ENCODE assay signal across 8 mouse cellular contexts in the genomic region with DNA sequence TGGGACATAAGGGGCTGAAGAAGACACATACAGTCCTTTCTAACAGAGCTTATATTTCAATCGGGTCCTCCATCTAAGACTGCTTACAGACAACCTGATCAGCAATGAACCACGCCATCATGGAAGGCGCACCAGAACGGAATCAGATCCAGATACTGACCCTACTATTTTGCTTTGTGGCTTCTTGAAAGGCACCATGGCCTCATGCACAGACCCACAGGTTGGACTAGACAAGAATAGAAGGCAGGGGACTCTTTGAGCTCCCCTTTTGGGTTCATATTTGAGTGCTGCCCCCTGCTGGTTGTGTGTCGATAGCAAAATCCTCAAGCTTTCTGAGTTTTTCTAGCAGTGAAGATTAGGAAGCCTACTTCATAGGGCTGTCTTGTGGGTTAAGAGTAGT.
A peak's percentile ranks its signal among the peaks of the same experiment; 100 is the strongest.
DNase-seq lines count a peak whose midpoint lies in the region; ATAC-seq lines count a peak whose summit lies in the region.

No protein-coding gene starts in this region.

- H3K4me3 ChIP-seq in brown adipose tissue, adult 24 weeks (ENCODE audit: insufficient read depth, low read depth, low read length): peak overlapping the region; percentile 39; the same call in 1 of the 2 replicates
- H3K4me3 ChIP-seq in erythroblast, embryonic 14.5 days (replicated peaks): peak overlapping the region; percentile 14
- no peak overlapping the region; the same call in 1 of the 2 replicates for H3K4me3 ChIP-seq in heart, embryonic 11.5 days (ENCODE audit: low read depth, low read length)
- peak overlapping the region; percentile 37 for H3K4me3 ChIP-seq in kidney, embryonic 16.5 days (ENCODE audit: low read length)
- H3K4me3 ChIP-seq in liver, embryonic 11.5 days (ENCODE audit: low read depth, low read length): peak overlapping the region; percentile 39

- no peak for ATAC-seq in heart, embryonic 11.5 days (replicated peaks; ENCODE audit: insufficient number of reproducible peaks, low FRiP score, low TSS enrichment)
- peak; percentile 36 for ATAC-seq in kidney, embryonic 16.5 days (ENCODE audit: low FRiP score, low TSS enrichment)
- peak; percentile 44 for ATAC-seq in liver, embryonic 11.5 days (replicated peaks; ENCODE audit: low FRiP score)

- 30% methylated on average over 5 of the region's 5 CpGs for WGBS in heart, embryonic 11.5 days (ENCODE audit: insufficient replicate concordance)
- WGBS in kidney, embryonic 16.5 days: 31% methylated on average over 5 of the region's 5 CpGs
- WGBS in liver, embryonic 11.5 days: 21% methylated on average over 5 of the region's 5 CpGs

- no peaks in the 10 kb centered on the region for H3K4me1 ChIP-seq in brown adipose tissue, adult 24 weeks (ENCODE audit: control insufficient read depth, insufficient read depth, insufficient read length, low read length)
- peaks cover 27% of the 10 kb centered on the region for H3K4me1 ChIP-seq in erythroblast, embryonic 14.5 days (ENCODE audit: control insufficient read depth)
- H3K4me1 ChIP-seq in heart, embryonic 11.5 days (ENCODE audit: control insufficient read depth, insufficient read depth, low read length): peaks cover 54% of the 10 kb centered on the region
- peaks cover 6% of the 10 kb centered on the region; the same call in 1 of the 2 replicates for H3K4me1 ChIP-seq in kidney, embryonic 16.5 days (ENCODE audit: insufficient read depth, low read length)
- H3K4me1 ChIP-seq in liver, embryonic 11.5 days (replicated peaks; ENCODE audit: control insufficient read depth, insufficient read depth, low read length): peaks cover 11% of the 10 kb centered on the region

- H3K27me3 ChIP-seq in erythroblast, embryonic 14.5 days (ENCODE audit: control insufficient read depth): peaks cover 3% of the 10 kb centered on the region; the same call in 1 of the 2 replicates
- H3K27me3 ChIP-seq in heart, embryonic 11.5 days (ENCODE audit: control insufficient read depth, insufficient read depth, low read length): no peaks in the 10 kb centered on the region
- no peaks in the 10 kb centered on the region for H3K27me3 ChIP-seq in kidney, embryonic 16.5 days (ENCODE audit: insufficient read depth, low read length)
- H3K27me3 ChIP-seq in liver, embryonic 11.5 days (replicated peaks; ENCODE audit: control insufficient read depth, insufficient read depth, low read length): no peaks in the 10 kb centered on the region; the same call in 1 of the 2 replicates
- H3K27me3 ChIP-seq in splenic B cell, adult 2 months (ENCODE audit: control insufficient read depth, insufficient read depth, low read length, poor library complexity, severe bottlenecking): no peaks in the 10 kb centered on the region; the same call in 1 of the 2 replicates

- H3K4me2 ChIP-seq in heart, embryonic 11.5 days: peak overlapping the region; percentile 52
- peak overlapping the region; percentile 75 for H3K4me2 ChIP-seq in kidney, embryonic 16.5 days (replicated peaks; ENCODE audit: low read depth, low read length)
- H3K4me2 ChIP-seq in liver, embryonic 11.5 days: peak overlapping the region; percentile 82

- DNase-seq in CD8-positive naive resting alpha-beta T cell, adult 2 months (ENCODE audit: low read depth in 2 of 2, low spot score in 2 of 2): peak; percentile 69 to 83
- peak; percentile 69 for DNase-seq in liver, embryonic 11.5 days (ENCODE audit: low spot score)
- peak; percentile 59 to 76 for DNase-seq in natural killer cell, adult 2 months (ENCODE audit: low spot score in 2 of 2)
- DNase-seq in splenic B cell, adult 2 months (ENCODE audit: low read depth, low spot score): peak; percentile 80

- no peaks in the 10 kb centered on the region for H3K9me3 ChIP-seq in erythroblast, embryonic 14.5 days (ENCODE audit: control insufficient read depth, low read length)
- no peaks in the 10 kb centered on the region for H3K9me3 ChIP-seq in heart, embryonic 11.5 days (replicated peaks; ENCODE audit: control insufficient read depth, low read length)
- H3K9me3 ChIP-seq in kidney, embryonic 16.5 days (ENCODE audit: low read length): no peaks in the 10 kb centered on the region
- no peaks in the 10 kb centered on the region for H3K9me3 ChIP-seq in liver, embryonic 11.5 days (ENCODE audit: control insufficient read depth, low read length)

- no peaks in the 10 kb centered on the region for H3K36me3 ChIP-seq in erythroblast, embryonic 14.5 days (ENCODE audit: control insufficient read depth)
- H3K36me3 ChIP-seq in heart, embryonic 11.5 days (ENCODE audit: control insufficient read depth, insufficient read depth, low read length): no peaks in the 10 kb centered on the region
- no peaks in the 10 kb centered on the region for H3K36me3 ChIP-seq in kidney, embryonic 16.5 days (ENCODE audit: insufficient read depth, low read length)
- H3K36me3 ChIP-seq in liver, embryonic 11.5 days (ENCODE audit: control insufficient read depth, insufficient read depth, low read length): no peaks in the 10 kb centered on the region
- no peaks in the 10 kb centered on the region for H3K36me3 ChIP-seq in splenic B cell, adult 2 months (ENCODE audit: control insufficient read depth, insufficient read depth, low read length, poor library complexity, severe bottlenecking)

- no peak overlapping the region for H3K27ac ChIP-seq in brown adipose tissue, adult 24 weeks (replicated peaks; ENCODE audit: low read depth, low read length)
- peak overlapping the region; percentile 82 for H3K27ac ChIP-seq in heart, embryonic 11.5 days (ENCODE audit: low read depth, low read length)
- H3K27ac ChIP-seq in kidney, embryonic 16.5 days (ENCODE audit: low read length): no peak overlapping the region
- no peak overlapping the region for H3K27ac ChIP-seq in liver, embryonic 11.5 days (ENCODE audit: low read depth, low read length)

- H3K9ac ChIP-seq in heart, embryonic 11.5 days (ENCODE audit: low read depth, low read length): peak overlapping the region; percentile 1; the same call in 1 of the 2 replicates
- peak overlapping the region; percentile 61 for H3K9ac ChIP-seq in kidney, embryonic 16.5 days (replicated peaks; ENCODE audit: low read length)
- H3K9ac ChIP-seq in liver, embryonic 11.5 days (ENCODE audit: low read depth, low read length): no peak overlapping the region; the same call in 1 of the 2 replicates
